Mouse (Mus musculus): ENCODE measurements around the gene Thtpa. TPM values are rescaled to one million over a fixed set of nuclear protein-coding genes. Genes with fewer than 3 reads are reported as not detected.

The Thtpa gene
- polyA plus RNA-seq, 1 experiment, result 11.5 TPM

- H3K79me2 ChIP-seq (ENCODE audit: control insufficient read depth, insufficient read depth), result no peaks in the 10 kb centered on the region
- no peak overlapping the region for H3K4me3 ChIP-seq (ENCODE audit: insufficient read depth, poor library complexity, severe bottlenecking)
- no peaks in the 10 kb centered on the region for H3K36me3 ChIP-seq (ENCODE audit: control insufficient read depth, insufficient read depth)
- H3ac ChIP-seq (ENCODE audit: control insufficient read depth, insufficient read length, low read depth), result no peak overlapping the region
- no peak for TF ChIP-seq MAX (IDR thresholded peaks at IDR 0.05)
- no peak for TF ChIP-seq CEBPB (IDR thresholded peaks at IDR 0.05; ENCODE audit: low read depth)
- TF ChIP-seq USF1 (IDR thresholded peaks at IDR 0.05; ENCODE audit: low read depth), result no peak
- no peak for TF ChIP-seq CTCF (IDR thresholded peaks at IDR 0.05; ENCODE audit: control insufficient read depth, insufficient read depth, insufficient read length)
- H3K79me3 ChIP-seq (ENCODE audit: low read depth), result no peaks in the 10 kb centered on the region
- H3K27me3 ChIP-seq (ENCODE audit: control insufficient read depth, insufficient read depth, insufficient read length), result peaks cover 25% of the 10 kb centered on the region
These were observed 12.4 kb downstream of the Thtpa start for GRCm38 (mm10) chr14:55106990-55107389.

GRCm38 (mm10) chr14:55108202-55108870 is 13.8 kb downstream of the Thtpa start:
- no peak overlapping the region for H3K4me3 ChIP-seq (ENCODE audit: insufficient read depth, poor library complexity, severe bottlenecking)
- TF ChIP-seq CEBPB (IDR thresholded peaks at IDR 0.05; ENCODE audit: low read depth) (no peak), FOSL1 (IDR thresholded peaks at IDR 0.05; ENCODE audit: insufficient read depth, low read length, poor library complexity, severe bottlenecking) (no peak), MAX (IDR thresholded peaks at IDR 0.05) (no peak), MYOG (IDR thresholded peaks at IDR 0.05; ENCODE audit: control insufficient read depth, extremely low read depth, insufficient read length) (no peak), CTCF (IDR thresholded peaks at IDR 0.05; ENCODE audit: control insufficient read depth, insufficient read depth, insufficient read length) (no peak), USF1 (IDR thresholded peaks at IDR 0.05; ENCODE audit: low read depth) (no peak), MYOD1 (IDR thresholded peaks at IDR 0.05; ENCODE audit: control insufficient read depth, insufficient read length, low read depth) (no peak)
- no peaks in the 10 kb centered on the region for H3K36me3 ChIP-seq (ENCODE audit: control insufficient read depth, insufficient read depth)
- no peaks in the 10 kb centered on the region for H3K79me3 ChIP-seq (ENCODE audit: low read depth)
- peaks cover 30% of the 10 kb centered on the region for H3K27me3 ChIP-seq (ENCODE audit: control insufficient read depth, insufficient read depth, insufficient read length)
- no peak overlapping the region for H3ac ChIP-seq (ENCODE audit: control insufficient read depth, insufficient read length, low read depth)
- no peaks in the 10 kb centered on the region for H3K79me2 ChIP-seq (ENCODE audit: control insufficient read depth, insufficient read depth)

GRCm38 (mm10) chr14:55109048-55109873 is 14.7 kb downstream of the Thtpa start:
- Histone ChIP-seq H3K79me3 (ENCODE audit: low read depth) (no peaks in the 10 kb centered on the region), H3K27me3 (ENCODE audit: control insufficient read depth, insufficient read depth, insufficient read length) (peaks cover 39% of the 10 kb centered on the region), H3K4me3 (ENCODE audit: insufficient read depth, poor library complexity, severe bottlenecking) (no peak overlapping the region), H3ac (ENCODE audit: control insufficient read depth, insufficient read length, low read depth) (no peak overlapping the region), H3K36me3 (ENCODE audit: control insufficient read depth, insufficient read depth) (no peaks in the 10 kb centered on the region), H3K79me2 (ENCODE audit: control insufficient read depth, insufficient read depth) (no peaks in the 10 kb centered on the region)
- TF ChIP-seq MAX (IDR thresholded peaks at IDR 0.05) (no peak), USF1 (IDR thresholded peaks at IDR 0.05; ENCODE audit: low read depth) (no peak), MYOG (IDR thresholded peaks at IDR 0.05; ENCODE audit: control insufficient read depth, extremely low read depth, insufficient read length) (no peak), CTCF (IDR thresholded peaks at IDR 0.05; ENCODE audit: control insufficient read depth, insufficient read depth, insufficient read length) (no peak), MYOD1 (IDR thresholded peaks at IDR 0.05; ENCODE audit: control insufficient read depth, insufficient read length, low read depth) (no peak), FOSL1 (IDR thresholded peaks at IDR 0.05; ENCODE audit: insufficient read depth, low read length, poor library complexity, severe bottlenecking) (no peak), CEBPB (IDR thresholded peaks at IDR 0.05; ENCODE audit: low read depth) (no peak)

GRCm38 (mm10) chr14:55110076-55110475 is 15.5 kb downstream of the Thtpa start:
- Histone ChIP-seq H3K4me3 (ENCODE audit: insufficient read depth, poor library complexity, severe bottlenecking) (no peak overlapping the region), H3K79me3 (ENCODE audit: low read depth) (no peaks in the 10 kb centered on the region), H3K36me3 (ENCODE audit: control insufficient read depth, insufficient read depth) (no peaks in the 10 kb centered on the region), H3K27me3 (ENCODE audit: control insufficient read depth, insufficient read depth, insufficient read length) (peaks cover 47% of the 10 kb centered on the region), H3ac (ENCODE audit: control insufficient read depth, insufficient read length, low read depth) (no peak overlapping the region), H3K79me2 (ENCODE audit: control insufficient read depth, insufficient read depth) (no peaks in the 10 kb centered on the region)
- TF ChIP-seq USF1 (IDR thresholded peaks at IDR 0.05; ENCODE audit: low read depth), result no peak

- Histone ChIP-seq H3K4me3 (ENCODE audit: insufficient read depth, poor library complexity, severe bottlenecking) (no peak overlapping the region), H3K79me2 (ENCODE audit: control insufficient read depth, insufficient read depth) (no peaks in the 10 kb centered on the region), H3ac (ENCODE audit: control insufficient read depth, insufficient read length, low read depth) (no peak overlapping the region), H3K79me3 (ENCODE audit: low read depth) (no peaks in the 10 kb centered on the region), H3K27me3 (ENCODE audit: control insufficient read depth, insufficient read depth, insufficient read length) (peaks cover 62% of the 10 kb centered on the region), H3K36me3 (ENCODE audit: control insufficient read depth, insufficient read depth) (no peaks in the 10 kb centered on the region)
- TF ChIP-seq FOSL1 (IDR thresholded peaks at IDR 0.05; ENCODE audit: insufficient read depth, low read length, poor library complexity, severe bottlenecking), result no peak
- TF ChIP-seq MYOD1 (IDR thresholded peaks at IDR 0.05; ENCODE audit: control insufficient read depth, insufficient read length, low read depth), result no peak
- TF ChIP-seq CEBPB (IDR thresholded peaks at IDR 0.05; ENCODE audit: low read depth), result no peak
- no peak for TF ChIP-seq MYOG (IDR thresholded peaks at IDR 0.05; ENCODE audit: control insufficient read depth, extremely low read depth, insufficient read length)
- TF ChIP-seq CTCF (IDR thresholded peaks at IDR 0.05; ENCODE audit: control insufficient read depth, insufficient read depth, insufficient read length), result no peak
- no peak for TF ChIP-seq USF1 (IDR thresholded peaks at IDR 0.05; ENCODE audit: low read depth)
- no peak for TF ChIP-seq MAX (IDR thresholded peaks at IDR 0.05)
These were observed 17.1 kb downstream of the Thtpa start for GRCm38 (mm10) chr14:55111720-55112119.
